Mouse (Mus musculus): ENCODE measurements at regions not wholly inside any gene's neighbourhood (a gene's known extent, or its start where the extent isn't known, plus 50 kb on each side); places are given as distances from the start of the nearest gene placed in this dataset.

- ATAC-seq: no peak
- 72% methylated on average over 7 of the region's 7 CpGs for WGBS
- Histone ChIP-seq H3K36me3 (no peaks in the 10 kb centered on the region), H3K9me3 (no peaks in the 10 kb centered on the region), H3K4me3 (replicated peaks) (no peak overlapping the region), H3K27me3 (replicated peaks) (no peaks in the 10 kb centered on the region), H3K4me1 (replicated peaks) (no peaks in the 10 kb centered on the region), H3K4me2 (replicated peaks) (no peak overlapping the region), H3K9ac (no peak overlapping the region), H3K27ac (no peak overlapping the region)
Measured at GRCm38 (mm10) chr2:169147655-169148054, 192.3 kb upstream of the Zfp64 start.

- Histone ChIP-seq H3K9me3 (no peaks in the 10 kb centered on the region), H3K4me3 (replicated peaks) (no peak overlapping the region), H3K4me2 (replicated peaks) (no peak overlapping the region), H3K9ac (no peak overlapping the region), H3K27ac (no peak overlapping the region), H3K27me3 (replicated peaks) (no peaks in the 10 kb centered on the region), H3K4me1 (replicated peaks) (no peaks in the 10 kb centered on the region), H3K36me3 (no peaks in the 10 kb centered on the region)
- WGBS: 48% methylated on average over 8 of the region's 8 CpGs
- no peak for ATAC-seq
Measured at GRCm38 (mm10) chr2:169142224-169142623, 186.8 kb upstream of the Zfp64 start.

- Histone ChIP-seq H3K4me2 (replicated peaks) (peak overlapping the region; percentile 20; the same call in 1 of the 2 replicates), H3K4me3 (replicated peaks) (no peak overlapping the region), H3K9ac (no peak overlapping the region), H3K27me3 (replicated peaks) (no peaks in the 10 kb centered on the region), H3K4me1 (replicated peaks) (peaks cover 10% of the 10 kb centered on the region), H3K9me3 (no peaks in the 10 kb centered on the region), H3K36me3 (no peaks in the 10 kb centered on the region), H3K27ac (no peak overlapping the region)
- 8% methylated on average over 15 of the region's 15 CpGs for WGBS
- no peak for ATAC-seq
Measured at GRCm38 (mm10) chr2:169133855-169134254, 178.5 kb upstream of the Zfp64 start.

DNA sequence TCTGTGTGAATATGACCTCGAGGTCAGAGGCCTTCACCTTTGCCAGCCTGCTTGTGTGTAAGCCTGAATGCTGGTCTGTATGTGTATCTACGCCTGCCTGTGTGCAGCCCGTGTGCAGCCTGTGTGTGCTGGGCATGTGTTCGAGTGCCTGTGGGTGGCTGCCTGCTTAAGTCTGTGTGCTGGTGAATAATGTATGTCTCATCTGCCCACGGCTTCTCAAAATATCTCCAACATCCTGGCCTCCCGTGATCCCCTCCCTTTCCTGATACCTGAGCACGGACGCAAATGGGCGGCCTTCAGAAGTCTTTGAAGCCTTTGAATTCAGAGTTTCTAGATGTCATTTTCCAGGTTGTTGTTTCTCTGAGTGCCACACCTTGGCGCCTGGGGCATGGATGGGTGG lies 170.1 kb upstream of the Zfp64 start:
- H3K4me1 ChIP-seq (replicated peaks): no peaks in the 10 kb centered on the region
- H3K27me3 ChIP-seq (replicated peaks): no peaks in the 10 kb centered on the region
- no peak overlapping the region for H3K27ac ChIP-seq
- no peak for ATAC-seq
- H3K9me3 ChIP-seq: no peaks in the 10 kb centered on the region
- no peak overlapping the region for H3K4me3 ChIP-seq (replicated peaks)
- H3K4me2 ChIP-seq (replicated peaks): no peak overlapping the region
- no peak overlapping the region for H3K9ac ChIP-seq
- 84% methylated on average over 10 of the region's 10 CpGs for WGBS
- no peaks in the 10 kb centered on the region for H3K36me3 ChIP-seq

GRCm38 (mm10) chr2:169122887-169123286 lies 167.5 kb upstream of the Zfp64 start:
- Histone ChIP-seq H3K27ac (no peak overlapping the region), H3K9me3 (no peaks in the 10 kb centered on the region), H3K27me3 (replicated peaks) (no peaks in the 10 kb centered on the region), H3K4me3 (replicated peaks) (no peak overlapping the region), H3K36me3 (no peaks in the 10 kb centered on the region), H3K9ac (no peak overlapping the region), H3K4me2 (replicated peaks) (no peak overlapping the region), H3K4me1 (replicated peaks) (no peaks in the 10 kb centered on the region)
- ATAC-seq: no peak
- WGBS: 89% methylated on average over 7 of the region's 7 CpGs

DNA sequence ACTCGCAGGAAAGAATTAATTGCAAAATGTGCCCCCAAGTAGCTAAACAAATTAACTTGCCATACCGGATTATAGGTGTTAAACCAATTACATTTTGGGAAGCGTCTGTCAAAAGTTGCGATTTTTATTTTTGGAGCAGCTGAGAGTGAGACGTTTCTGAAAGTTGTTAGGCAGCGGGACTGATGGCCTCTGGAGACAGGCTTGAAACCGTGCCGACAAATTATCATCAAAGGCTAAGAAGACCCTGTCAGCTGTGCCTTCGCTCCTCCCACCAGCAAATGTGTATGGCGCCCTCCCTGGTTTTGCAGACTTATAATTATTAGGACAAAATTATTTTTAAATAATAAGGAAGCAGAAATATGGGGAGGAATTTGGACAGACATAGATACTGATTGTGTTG lies 161.5 kb upstream of the Zfp64 start:
- Histone ChIP-seq H3K9ac (no peak overlapping the region), H3K4me2 (replicated peaks) (no peak overlapping the region), H3K9me3 (no peaks in the 10 kb centered on the region), H3K27ac (no peak overlapping the region), H3K4me1 (replicated peaks) (no peaks in the 10 kb centered on the region), H3K4me3 (replicated peaks) (no peak overlapping the region), H3K27me3 (replicated peaks) (no peaks in the 10 kb centered on the region), H3K36me3 (no peaks in the 10 kb centered on the region)
- WGBS: 67% methylated on average over 10 of the region's 10 CpGs
- no peak for ATAC-seq

DNA sequence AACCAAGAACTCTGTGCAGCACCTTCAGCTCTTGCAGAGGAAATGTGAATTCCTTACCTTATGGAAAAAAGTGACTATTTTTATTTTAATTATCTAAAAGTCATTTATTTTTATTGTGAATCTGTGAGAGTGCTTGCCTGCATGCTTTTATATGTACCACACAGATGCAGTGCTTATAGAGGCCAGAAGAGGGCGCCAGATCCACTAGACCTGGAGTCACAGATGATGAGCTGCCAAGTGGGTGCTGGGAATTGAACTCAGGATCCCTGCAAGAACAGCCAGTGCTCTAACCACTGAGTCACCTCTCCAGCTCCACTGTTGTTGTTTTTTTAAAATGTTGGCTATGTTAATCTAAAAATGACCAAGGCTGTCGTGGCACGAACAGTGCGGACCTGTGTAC lies 153.7 kb upstream of the Zfp64 start:
- no peaks in the 10 kb centered on the region for H3K9me3 ChIP-seq
- WGBS: 83% methylated on average over 4 of the region's 4 CpGs

GRCm38 (mm10) chr2:169108037-169108436 lies 152.7 kb upstream of the Zfp64 start:
- WGBS: 37% methylated on average over 10 of the region's 10 CpGs
- no peak overlapping the region for H3K4me3 ChIP-seq (replicated peaks)
- ATAC-seq: no peak
- no peak overlapping the region for H3K9ac ChIP-seq
- no peaks in the 10 kb centered on the region for H3K27me3 ChIP-seq (replicated peaks)
- no peak overlapping the region for H3K27ac ChIP-seq
- no peaks in the 10 kb centered on the region for H3K9me3 ChIP-seq
- H3K36me3 ChIP-seq: no peaks in the 10 kb centered on the region
- no peak overlapping the region for H3K4me2 ChIP-seq (replicated peaks)
- H3K4me1 ChIP-seq (replicated peaks): no peaks in the 10 kb centered on the region

More for the DNA sequence above, 153.7 kb upstream of the Zfp64 start:
- Histone ChIP-seq H3K4me1 (replicated peaks) (no peaks in the 10 kb centered on the region), H3K4me2 (replicated peaks) (no peak overlapping the region), H3K9ac (no peak overlapping the region), H3K36me3 (no peaks in the 10 kb centered on the region), H3K4me3 (replicated peaks) (no peak overlapping the region), H3K27me3 (replicated peaks) (no peaks in the 10 kb centered on the region), H3K27ac (no peak overlapping the region)
- no peak for ATAC-seq

DNA sequence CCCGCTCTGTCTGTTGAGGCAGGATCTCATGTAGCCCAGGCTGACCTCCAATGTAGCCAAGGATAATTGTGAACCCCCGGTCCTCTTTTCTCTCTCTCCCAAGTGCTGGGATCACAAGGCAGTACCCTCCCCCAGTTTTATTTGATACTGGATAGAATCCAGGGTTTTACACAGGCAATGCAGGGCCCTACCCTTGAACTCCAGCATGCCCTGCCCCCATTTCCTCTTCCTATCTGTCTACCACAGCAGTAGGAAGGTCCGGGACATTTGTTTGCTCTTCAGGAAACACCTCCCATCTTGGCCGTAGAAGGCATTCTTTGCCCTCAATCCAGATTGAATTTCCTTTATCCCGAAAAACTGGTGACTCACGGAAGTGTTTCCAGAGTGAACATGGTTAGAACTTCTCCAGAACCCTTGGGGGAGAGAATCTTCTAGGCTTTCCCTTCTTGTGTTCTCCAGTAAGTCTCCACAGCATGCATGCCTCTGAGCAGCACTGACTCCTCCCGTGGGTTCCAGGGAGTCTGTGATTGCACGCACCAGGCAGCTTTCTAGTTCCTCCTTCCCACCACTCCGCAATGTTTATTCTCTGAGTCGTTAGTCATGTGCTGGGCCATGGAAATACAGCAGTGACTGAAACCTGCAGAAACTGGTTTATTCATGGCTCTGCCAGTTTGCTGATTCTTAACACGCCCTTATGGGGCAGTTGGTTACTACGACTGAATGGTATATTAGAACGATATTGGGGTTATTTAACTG lies 146.3 kb upstream of the Zfp64 start:
- no peak overlapping the region for H3K4me3 ChIP-seq (replicated peaks)
- no peak overlapping the region for H3K4me2 ChIP-seq (replicated peaks)
- H3K27ac ChIP-seq: no peak overlapping the region
- no peaks in the 10 kb centered on the region for H3K27me3 ChIP-seq (replicated peaks)
- H3K9me3 ChIP-seq: no peaks in the 10 kb centered on the region
- no peak overlapping the region for H3K9ac ChIP-seq
- 83% methylated on average over 13 of the region's 13 CpGs for WGBS
- H3K4me1 ChIP-seq (replicated peaks): no peaks in the 10 kb centered on the region
- H3K36me3 ChIP-seq: no peaks in the 10 kb centered on the region
- no peak for ATAC-seq

- no peak for ATAC-seq
- no peaks in the 10 kb centered on the region for H3K36me3 ChIP-seq
- no peaks in the 10 kb centered on the region for H3K9me3 ChIP-seq
- H3K9ac ChIP-seq: no peak overlapping the region
- H3K4me2 ChIP-seq (replicated peaks): no peak overlapping the region
- no peak overlapping the region for H3K27ac ChIP-seq
- WGBS: 85% methylated on average over 10 of the region's 10 CpGs
- H3K4me1 ChIP-seq (replicated peaks): no peaks in the 10 kb centered on the region
- H3K27me3 ChIP-seq (replicated peaks): no peaks in the 10 kb centered on the region
- no peak overlapping the region for H3K4me3 ChIP-seq (replicated peaks)
Measured at GRCm38 (mm10) chr2:169100516-169100915, 145.1 kb upstream of the Zfp64 start.

DNA sequence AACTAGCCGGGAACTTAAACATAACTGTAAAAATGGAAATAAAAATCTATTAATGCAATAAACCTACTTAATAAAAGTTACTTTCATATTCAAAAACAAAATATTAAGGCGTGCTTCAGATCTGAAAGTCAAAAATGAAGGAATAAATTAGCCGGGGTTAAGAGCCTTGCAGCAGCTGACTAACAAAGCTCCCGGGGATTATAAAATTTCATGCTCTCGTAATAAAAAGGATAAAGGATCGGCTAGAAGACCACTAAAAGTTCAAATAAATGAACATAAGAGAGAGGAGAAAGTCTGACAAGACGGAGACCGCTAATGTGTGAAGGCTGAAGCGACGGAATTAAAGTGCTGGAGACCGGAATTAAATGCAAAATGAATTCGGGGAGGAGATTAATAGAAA lies 144.3 kb upstream of the Zfp64 start:
- H3K4me2 ChIP-seq (replicated peaks): no peak overlapping the region
- no peaks in the 10 kb centered on the region for H3K4me1 ChIP-seq (replicated peaks)
- H3K27ac ChIP-seq: no peak overlapping the region
- H3K36me3 ChIP-seq: no peaks in the 10 kb centered on the region
- H3K9me3 ChIP-seq: no peaks in the 10 kb centered on the region
- no peak for ATAC-seq
- H3K9ac ChIP-seq: no peak overlapping the region
- 89% methylated on average over 12 of the region's 12 CpGs for WGBS
- H3K4me3 ChIP-seq (replicated peaks): no peak overlapping the region
- H3K27me3 ChIP-seq (replicated peaks): no peaks in the 10 kb centered on the region

DNA sequence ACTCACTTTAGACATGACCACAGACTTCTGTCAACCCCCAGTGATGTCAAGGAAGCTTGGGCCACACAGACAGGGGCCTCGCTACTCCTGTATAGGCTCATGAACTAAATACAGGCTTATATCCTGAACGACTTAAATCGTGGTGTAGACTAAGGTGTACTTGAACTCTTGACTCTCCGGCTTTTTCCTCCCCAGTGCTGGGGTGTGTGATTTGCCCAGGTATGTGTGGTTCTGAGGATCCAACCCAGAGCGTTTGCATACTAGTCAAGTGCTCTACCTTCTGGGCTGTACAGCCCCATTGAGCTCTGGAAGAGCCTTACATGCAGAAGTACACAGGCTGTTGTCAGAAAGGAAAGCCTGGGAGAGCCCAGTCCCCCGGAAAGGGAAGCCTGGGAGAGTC lies 143.2 kb upstream of the Zfp64 start:
- Histone ChIP-seq H3K27me3 (replicated peaks) (no peaks in the 10 kb centered on the region), H3K9ac (no peak overlapping the region), H3K27ac (no peak overlapping the region), H3K36me3 (no peaks in the 10 kb centered on the region), H3K4me1 (replicated peaks) (no peaks in the 10 kb centered on the region), H3K9me3 (no peaks in the 10 kb centered on the region), H3K4me2 (replicated peaks) (no peak overlapping the region), H3K4me3 (replicated peaks) (no peak overlapping the region)
- 84% methylated on average over 6 of the region's 6 CpGs for WGBS
- no peak for ATAC-seq

GRCm38 (mm10) chr2:169094011-169094754 lies 138.8 kb upstream of the Zfp64 start:
- ATAC-seq: no peak
- 69% methylated on average over 22 of the region's 22 CpGs for WGBS
- H3K4me3 ChIP-seq (replicated peaks): no peak overlapping the region

More at GRCm38 (mm10) chr2:169094011-169094754, 138.8 kb upstream of the Zfp64 start:
- Histone ChIP-seq H3K36me3 (no peaks in the 10 kb centered on the region), H3K9me3 (0 out of 2 replicates have a peak, but pooled peaks cover 3% of the 10 kb centered on the region), H3K4me2 (replicated peaks) (no peak overlapping the region), H3K27me3 (replicated peaks) (no peaks in the 10 kb centered on the region), H3K9ac (no peak overlapping the region), H3K27ac (no peak overlapping the region), H3K4me1 (replicated peaks) (no peaks in the 10 kb centered on the region; the same call in 1 of the 2 replicates)
